Mouse (Mus musculus): Measurements from ENCODE around the gene E130114P18Rik.

DNA sequence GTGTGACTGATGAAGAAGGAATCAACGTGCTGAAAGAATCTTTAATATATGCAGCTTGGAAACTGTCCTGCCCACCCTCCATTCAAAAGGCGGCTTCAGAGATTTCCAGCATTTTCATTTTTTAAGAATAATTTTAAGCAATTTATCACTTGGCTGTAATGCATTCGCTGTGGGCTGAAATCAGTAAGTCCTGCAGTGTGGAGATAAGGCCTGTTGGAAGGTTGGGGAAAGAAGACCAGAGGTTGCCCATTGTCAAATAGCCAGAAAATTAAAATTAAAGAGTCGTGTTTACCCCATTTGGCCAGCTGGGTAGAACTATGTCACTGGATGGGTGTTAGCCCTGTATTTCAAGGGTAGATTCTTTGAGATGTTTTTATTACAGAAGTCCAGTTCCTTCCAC lies 168.5 kb downstream of the E130114P18Rik start:
- TF ChIP-seq POLR2A (IDR thresholded peaks at IDR 0.05; ENCODE audit: extremely low read depth, insufficient read depth, low read length): no peak
- TF ChIP-seq CTCF (IDR thresholded peaks at IDR 0.05; ENCODE audit: low read depth, low read length): no peak
